Mouse (Mus musculus): ENCODE data around the gene Flad1. TPM values are rescaled to one million over a fixed set of nuclear protein-coding genes. Genes with fewer than 3 reads are reported as not detected.

Gene Flad1
- polyA plus RNA-seq, 1 experiment from 2014 or later = 27.1 TPM

Other genes starting within 250 kb of the Flad1 start
- 32.3 and 36.6 TPM in 2 replicates for gene Clk2, start 247.1 kb downstream of the Flad1 start, polyA plus RNA-seq (2015; fragmentation: Nextera tagmentation; extraction: Ambion mirVana)
- gene Scamp3, start 234.4 kb downstream of the Flad1 start, polyA plus RNA-seq (2015; fragmentation: Nextera tagmentation; extraction: Ambion mirVana) = 115 and 119 TPM in 2 replicates
- gene Fam189b, start 228.7 kb downstream of the Flad1 start, polyA plus RNA-seq (2015; fragmentation: Nextera tagmentation; extraction: Ambion mirVana) = 34.0 and 35.2 TPM in 2 replicates
- 35.6 and 40.2 TPM in 2 replicates for gene Gba, start 208.9 kb downstream of the Flad1 start, polyA plus RNA-seq (2015; fragmentation: Nextera tagmentation; extraction: Ambion mirVana)
- gene Thbs3, start 196.7 kb downstream of the Flad1 start, polyA plus RNA-seq (2015; fragmentation: Nextera tagmentation; extraction: Ambion mirVana) = 63.7 and 69.8 TPM in 2 replicates
- 202 and 205 TPM in 2 replicates for gene Mtx1, start 184.8 kb downstream of the Flad1 start, polyA plus RNA-seq (2015; fragmentation: Nextera tagmentation; extraction: Ambion mirVana)
- gene Muc1, start 182.8 kb downstream of the Flad1 start, polyA plus RNA-seq (2015; fragmentation: Nextera tagmentation; extraction: Ambion mirVana) = 0.64 and 1.1 TPM in 2 replicates
- 332 and 333 TPM in 2 replicates for gene Krtcap2, start 165.9 kb downstream of the Flad1 start, polyA plus RNA-seq (2015; fragmentation: Nextera tagmentation; extraction: Ambion mirVana)
- 6.1 and 6.8 TPM in 2 replicates for gene Trim46, start 165.6 kb downstream of the Flad1 start, polyA plus RNA-seq (2015; fragmentation: Nextera tagmentation; extraction: Ambion mirVana)
- gene Dpm3, start 152.5 kb downstream of the Flad1 start, polyA plus RNA-seq (2015; fragmentation: Nextera tagmentation; extraction: Ambion mirVana) = 120 and 126 TPM in 2 replicates
- 85.5 and 88.8 TPM in 2 replicates for gene Slc50a1, start 141.3 kb downstream of the Flad1 start, polyA plus RNA-seq (2015; fragmentation: Nextera tagmentation; extraction: Ambion mirVana)
- 44.0 and 46.2 TPM in 2 replicates for gene Efna1, start 130.7 kb downstream of the Flad1 start, polyA plus RNA-seq (2015; fragmentation: Nextera tagmentation; extraction: Ambion mirVana)
- 27.4 and 30.6 TPM in 2 replicates for gene Efna3, start 88.9 kb downstream of the Flad1 start, polyA plus RNA-seq (2015; fragmentation: Nextera tagmentation; extraction: Ambion mirVana)
- gene Efna4, start 73.8 kb downstream of the Flad1 start, polyA plus RNA-seq (2015; fragmentation: Nextera tagmentation; extraction: Ambion mirVana) = 49.0 and 51.6 TPM in 2 replicates
- gene Adam15, start 61.9 kb downstream of the Flad1 start, polyA plus RNA-seq (2015; fragmentation: Nextera tagmentation; extraction: Ambion mirVana) = 50.3 and 52.2 TPM in 2 replicates
- gene Dcst2, start 49.9 kb downstream of the Flad1 start, polyA plus RNA-seq (2015; fragmentation: Nextera tagmentation; extraction: Ambion mirVana) = 0.27 and 0.34 TPM in 2 replicates
- gene Dcst1, start 46.6 kb downstream of the Flad1 start, polyA plus RNA-seq (2015; fragmentation: Nextera tagmentation; extraction: Ambion mirVana) = 0.38 and 0.51 TPM in 2 replicates
- 1.1 and 2.0 TPM in 2 replicates for gene Zbtb7b, start 17.1 kb downstream of the Flad1 start, polyA plus RNA-seq (2015; fragmentation: Nextera tagmentation; extraction: Ambion mirVana)
- not detected in 2 replicates for gene Lenep, start 9.1 kb downstream of the Flad1 start, polyA plus RNA-seq (2015; fragmentation: Nextera tagmentation; extraction: Ambion mirVana)
- 508 and 542 TPM in 2 replicates for gene Cks1b, start 6.5 kb upstream of the Flad1 start, polyA plus RNA-seq (2015; fragmentation: Nextera tagmentation; extraction: Ambion mirVana)
- gene Shc1, start 6.6 kb upstream of the Flad1 start, polyA plus RNA-seq (2015; fragmentation: Nextera tagmentation; extraction: Ambion mirVana) = 102 and 108 TPM in 2 replicates
- gene Pygo2, start 18.3 kb upstream of the Flad1 start, polyA plus RNA-seq (2015; fragmentation: Nextera tagmentation; extraction: Ambion mirVana) = 49.7 and 50.3 TPM in 2 replicates
- gene Pbxip1, start 24.8 kb upstream of the Flad1 start, polyA plus RNA-seq (2015; fragmentation: Nextera tagmentation; extraction: Ambion mirVana) = 34.1 and 35.2 TPM in 2 replicates
- gene Pmvk, start 42.7 kb upstream of the Flad1 start, polyA plus RNA-seq (2015; fragmentation: Nextera tagmentation; extraction: Ambion mirVana) = 59.9 and 60.4 TPM in 2 replicates
- gene Kcnn3, start 108.3 kb upstream of the Flad1 start, polyA plus RNA-seq (2015; fragmentation: Nextera tagmentation; extraction: Ambion mirVana) = 3.5 and 3.6 TPM in 2 replicates

Measured in limb, embryonic 13.5 days (tissue).